Mouse (Mus musculus) lung, postnatal 36 days (tissue): ENCODE measurements at regions not wholly inside any gene's neighbourhood (a gene's known extent, or its start where the extent isn't known, plus 50 kb on each side); places are given as distances from the start of the nearest gene placed in this dataset.
A peak's percentile ranks its signal among the peaks of the same experiment; 100 is the strongest.

Source experiments
- DNase-seq: peaks from one replicate; pipeline ENCODE4 v3.0.0; 2022; ENCODE audit warnings: mixed read lengths

DNA sequence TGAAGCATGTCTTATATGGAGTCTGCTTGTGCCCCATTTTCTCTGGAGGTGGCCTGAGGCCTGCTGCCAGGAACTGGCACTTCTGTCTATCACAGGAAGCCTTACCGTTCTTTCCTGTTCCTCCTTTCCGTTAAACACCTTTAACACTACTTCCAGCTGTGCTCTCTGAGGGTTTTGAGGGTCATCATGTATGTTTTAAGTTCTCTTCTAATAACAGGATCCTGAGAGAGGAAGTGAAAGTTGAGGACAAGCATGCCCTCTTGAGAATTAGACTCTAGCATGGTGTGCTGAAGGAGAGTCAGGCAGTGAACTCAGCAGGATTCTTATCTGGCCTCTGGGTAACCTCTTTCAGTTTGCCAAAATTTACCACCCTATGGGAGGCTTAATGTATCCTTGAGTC, 418.0 kb upstream of the 9430069I07Rik start:
- DNase-seq: no peak

DNA sequence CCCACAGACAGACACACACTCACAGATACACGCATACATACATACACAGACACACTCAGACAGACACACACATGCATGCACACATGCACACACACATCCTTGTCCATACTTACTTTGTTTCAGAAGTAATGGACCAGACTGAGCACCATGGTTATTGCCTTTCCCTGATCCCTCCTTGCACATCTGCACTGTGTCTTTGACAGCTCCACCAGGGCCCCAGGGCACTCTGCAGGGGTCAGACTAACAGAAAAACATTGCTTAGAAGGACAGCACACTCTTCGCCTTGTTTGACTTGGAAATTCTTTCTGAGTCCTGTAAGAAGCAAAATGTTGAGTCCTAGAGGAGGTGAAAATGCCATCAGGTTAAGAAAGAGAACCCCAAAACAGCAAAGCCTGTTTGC, 394.1 kb upstream of the 9430069I07Rik start:
- peak; percentile 59 for DNase-seq

DNA sequence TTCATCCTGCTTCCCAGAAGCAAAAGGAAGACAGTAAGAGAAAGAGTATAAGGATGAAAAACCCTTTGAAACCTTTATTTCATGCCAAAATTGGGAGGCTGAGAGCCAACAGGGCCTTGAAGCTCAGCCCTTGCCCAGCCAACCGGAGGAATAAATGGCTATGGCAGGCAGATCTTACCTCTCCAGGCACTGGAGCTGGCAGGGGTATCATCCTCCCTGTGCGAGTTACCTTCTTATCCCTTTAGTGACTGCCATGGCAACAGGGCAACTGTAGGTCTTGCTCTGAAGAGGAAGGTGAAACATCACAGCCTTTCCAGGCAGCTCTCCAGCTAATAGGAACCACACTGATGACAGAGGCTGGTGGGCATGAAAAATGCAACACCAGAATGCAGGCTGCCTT, 393.3 kb upstream of the 9430069I07Rik start:
- no peak for DNase-seq

DNA sequence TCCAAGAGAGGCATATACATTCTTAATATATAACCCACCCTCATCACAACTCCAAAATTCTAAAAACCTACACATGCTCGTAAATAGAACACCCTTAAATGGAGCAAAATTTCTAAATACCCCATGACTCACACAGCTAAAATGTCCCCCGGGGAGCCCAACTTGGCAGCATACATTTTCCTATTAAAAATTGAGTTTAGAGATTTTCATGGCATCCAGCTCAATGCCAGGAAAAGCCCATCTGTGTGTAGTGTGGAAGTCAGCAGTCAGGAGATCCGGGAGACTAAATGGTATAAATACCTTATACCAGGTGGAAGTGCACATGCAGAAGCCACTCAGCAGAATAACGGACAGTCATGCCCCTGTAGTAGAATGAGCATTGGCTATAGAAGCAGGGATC, 389.4 kb upstream of the 9430069I07Rik start:
- no peak for DNase-seq

DNA sequence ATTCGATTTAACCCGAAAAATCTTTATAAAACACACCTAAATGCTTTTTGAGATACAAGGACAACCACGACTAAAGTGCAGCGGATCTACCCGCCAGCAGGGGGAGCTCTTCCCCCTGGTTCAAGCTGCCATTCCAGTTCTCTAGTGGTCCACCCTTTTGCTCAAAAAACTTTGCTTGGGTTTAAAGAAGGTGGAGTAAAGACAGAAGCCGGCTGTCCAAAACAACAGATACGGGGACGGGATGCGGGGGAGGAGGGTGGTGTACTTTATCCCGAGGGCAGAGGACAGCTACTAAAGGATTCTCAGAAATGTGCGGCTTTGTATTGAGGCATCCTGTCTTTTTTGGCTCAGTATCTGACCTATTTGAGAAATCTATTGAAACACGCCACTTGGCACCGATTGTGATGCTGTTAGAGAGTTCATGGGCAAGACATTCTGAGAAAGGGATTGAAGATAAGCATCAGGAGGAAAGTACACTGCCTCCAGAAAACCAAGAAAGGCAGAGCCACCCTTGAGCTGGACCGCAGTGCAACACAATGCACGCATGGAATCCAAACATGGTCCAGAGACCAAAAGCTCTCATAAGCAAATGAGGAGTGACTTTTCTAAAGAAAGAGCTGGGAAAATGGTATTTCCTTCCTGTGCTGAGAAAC, 385.6 kb upstream of the 9430069I07Rik start:
- DNase-seq: peak; percentile 76

DNA sequence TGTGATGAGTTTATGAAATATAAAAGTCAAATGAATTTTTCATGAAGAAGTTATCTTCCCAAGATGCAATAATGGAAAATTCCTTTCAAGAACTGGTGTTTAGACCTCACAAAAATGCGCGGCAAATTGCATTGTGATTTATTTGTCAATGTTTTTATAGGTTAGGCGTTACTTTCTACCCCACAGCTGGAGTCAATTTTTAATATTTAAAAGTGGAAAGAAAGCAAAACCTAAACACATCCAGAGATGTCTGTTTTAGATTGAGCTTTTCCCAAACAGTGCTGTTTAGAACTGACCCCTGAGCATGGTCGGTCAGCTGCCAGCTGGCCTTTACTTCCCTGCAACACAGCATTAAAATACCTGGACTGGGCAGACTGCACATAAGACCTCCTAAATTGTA, 383.8 kb upstream of the 9430069I07Rik start:
- no peak for DNase-seq
